Mouse (Mus musculus) adrenal gland, postnatal 25 days (tissue): ENCODE measurements around the gene Smim24. TPM values are rescaled to one million over a fixed set of nuclear protein-coding genes. Genes with fewer than 3 reads are reported as not detected.

Source experiments
- DNase-seq: peaks from one replicate; pipeline ENCODE4 v3.0.0; 2021; ENCODE audit warnings: mixed read lengths
- total RNA-seq: library from RNA; stranded (reverse); gene quantifications from 2 replicates; pipeline ENCODE4 v1.2.3, GENCODE M21; 2021

Gene Smim24
- total RNA-seq, 1 experiment from 2014 or later, result 1.4 TPM

DNA sequence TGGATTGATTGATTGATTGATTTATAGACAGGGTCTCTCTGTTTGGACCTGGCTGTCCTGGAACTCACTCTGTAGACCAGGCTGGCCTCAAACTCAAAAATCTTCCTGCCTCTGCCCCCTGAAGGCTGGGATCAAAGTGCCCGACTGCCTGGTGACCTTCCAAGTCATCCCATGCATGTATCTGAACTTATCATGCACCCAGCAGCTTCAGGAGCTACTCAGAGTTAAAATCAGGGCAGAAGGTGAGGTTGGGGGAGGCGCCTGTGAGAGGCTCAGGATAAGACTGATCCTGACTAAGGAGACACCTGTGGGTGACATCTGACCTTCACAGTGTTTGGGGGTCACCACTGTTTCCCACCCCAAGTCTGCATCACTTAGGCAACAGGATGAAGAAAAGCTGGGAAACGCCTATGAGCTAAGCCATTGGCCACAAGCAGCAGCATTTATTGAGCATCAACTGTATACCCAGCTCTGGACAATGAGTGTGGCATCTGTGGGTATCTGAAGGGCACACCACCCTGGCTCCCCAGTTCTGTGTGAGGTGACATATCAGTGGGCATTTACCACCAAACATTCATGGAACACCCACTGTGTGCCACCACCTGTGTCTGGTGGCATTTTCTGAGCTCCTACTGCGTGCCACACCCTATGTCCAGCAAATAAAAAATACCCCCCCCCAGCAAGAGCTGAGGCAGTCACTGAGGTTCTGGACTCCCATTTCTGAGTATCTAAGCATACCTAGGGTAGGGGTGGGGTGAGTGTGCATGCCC, 30.8 kb downstream of the Smim24 start:
- no peak for DNase-seq

DNA sequence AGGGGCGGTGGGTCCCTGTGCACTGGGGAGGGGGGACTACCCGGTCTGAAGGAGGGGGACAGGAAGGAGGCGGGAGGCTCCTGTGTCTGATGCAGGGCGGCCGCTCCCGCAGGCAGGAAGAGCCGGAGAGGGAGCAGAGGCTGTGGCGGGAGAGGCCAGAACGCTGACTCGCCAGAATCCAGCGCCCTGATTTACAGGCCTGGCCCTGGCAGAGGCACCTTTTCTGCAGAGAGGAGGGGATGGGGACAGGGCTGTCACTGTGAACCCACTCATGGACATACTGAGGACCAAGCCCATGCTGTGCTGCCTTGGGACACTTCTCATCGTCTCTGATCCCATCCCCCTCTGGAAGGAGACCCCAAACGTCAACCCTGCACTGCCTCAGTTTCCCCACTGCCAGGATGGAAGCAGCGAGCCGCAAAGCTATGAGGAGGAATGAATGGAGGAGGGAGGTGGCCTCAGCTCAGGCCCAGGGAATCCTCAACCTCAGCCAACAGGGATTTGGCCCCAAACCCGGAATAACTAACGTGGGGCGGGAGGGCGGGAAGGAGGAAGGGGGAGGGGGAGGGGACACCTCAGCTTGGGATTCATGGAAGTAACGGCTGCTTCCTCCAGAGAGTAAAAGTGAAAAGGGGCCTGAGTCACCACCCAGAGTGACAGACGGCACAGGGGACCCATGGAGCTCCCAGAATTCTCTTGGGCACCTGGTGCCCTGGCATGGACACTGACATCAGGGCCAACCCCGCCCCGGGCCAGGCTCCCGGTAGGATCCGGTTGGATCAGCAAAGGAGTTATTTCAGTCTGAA, 31.6 kb downstream of the Smim24 start:
- DNase-seq, result peak; percentile 75

DNA sequence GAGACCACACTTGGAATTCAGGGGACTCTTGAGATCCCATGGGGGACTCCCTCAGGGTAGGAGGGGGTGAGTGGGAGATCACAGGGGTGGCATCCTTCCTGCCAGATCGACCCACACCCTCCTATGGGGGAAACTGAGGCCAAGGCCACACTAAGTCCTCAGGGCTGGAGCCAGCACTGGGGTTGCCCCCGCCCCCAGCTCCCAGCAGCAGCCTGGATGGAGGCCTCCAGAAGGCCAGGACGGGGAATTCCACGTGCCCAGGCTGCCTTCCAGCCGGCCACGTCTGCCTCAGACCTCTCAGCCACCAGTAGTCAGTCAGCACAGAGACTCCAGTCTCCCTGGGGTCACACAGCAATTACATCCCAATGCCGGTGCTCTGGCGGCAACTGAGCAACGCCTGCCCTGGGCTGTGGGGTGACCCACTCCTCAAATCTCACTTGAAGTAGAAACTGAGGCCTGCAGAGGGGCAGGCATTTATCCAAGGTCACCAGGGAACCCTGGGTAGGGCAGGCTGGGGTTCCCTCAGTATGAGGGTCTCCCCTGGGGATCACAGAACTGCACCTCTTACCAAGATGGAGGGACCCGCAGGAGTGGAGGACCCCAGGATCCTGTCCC, 32.5 kb downstream of the Smim24 start:
- peak; percentile 57 for DNase-seq

DNA sequence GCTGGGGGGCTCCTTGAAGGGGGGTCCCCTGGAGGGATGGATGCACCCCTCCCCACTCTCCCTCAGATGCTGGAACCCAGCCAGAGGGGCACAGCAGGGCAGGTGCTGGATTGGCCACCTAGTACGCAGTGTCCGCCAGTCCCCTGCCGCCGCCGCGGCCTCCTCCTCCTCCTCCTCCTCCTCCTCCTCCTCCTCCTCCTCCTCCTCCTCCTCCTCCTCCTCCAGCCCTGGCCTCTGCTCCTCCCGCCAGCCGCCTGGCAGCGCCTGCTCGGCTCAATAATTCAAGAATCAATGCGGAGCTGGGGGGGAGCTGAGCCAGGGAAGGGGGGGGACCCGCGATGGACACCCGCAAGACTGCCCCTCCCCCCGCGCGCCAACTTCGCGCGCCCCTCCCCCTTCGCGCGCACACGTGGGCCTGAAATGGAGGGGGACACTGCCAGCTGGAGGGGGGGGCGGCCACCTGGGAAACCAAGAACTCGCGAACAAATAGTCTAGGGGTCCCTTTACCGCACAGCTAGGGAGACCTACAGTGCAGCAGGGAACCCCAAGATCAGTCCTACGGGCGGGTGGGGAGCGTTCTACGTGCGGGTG, 33.3 kb downstream of the Smim24 start:
- peak; percentile 35 for DNase-seq

DNA sequence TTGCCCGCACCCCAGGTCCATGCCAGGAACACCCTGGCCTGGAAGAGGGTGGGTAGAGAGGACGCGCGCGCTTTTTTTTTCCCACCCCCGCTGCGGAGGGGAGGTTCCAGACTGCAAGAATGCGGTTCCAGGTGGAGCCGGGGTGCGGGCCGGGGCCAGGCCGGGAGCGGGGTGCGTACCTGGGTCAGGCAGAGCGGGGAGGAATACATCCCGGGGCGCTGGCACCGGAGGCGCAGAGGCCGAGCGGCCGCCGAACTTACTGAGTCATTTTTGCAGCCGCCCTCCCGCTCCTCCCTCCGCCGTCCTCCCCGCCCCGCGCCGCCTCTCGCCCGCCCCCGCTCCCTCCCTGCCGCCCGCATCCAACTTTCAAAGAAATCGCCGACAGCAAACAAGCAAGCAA, 34.0 kb downstream of the Smim24 start:
- peak; percentile 89 for DNase-seq

DNA sequence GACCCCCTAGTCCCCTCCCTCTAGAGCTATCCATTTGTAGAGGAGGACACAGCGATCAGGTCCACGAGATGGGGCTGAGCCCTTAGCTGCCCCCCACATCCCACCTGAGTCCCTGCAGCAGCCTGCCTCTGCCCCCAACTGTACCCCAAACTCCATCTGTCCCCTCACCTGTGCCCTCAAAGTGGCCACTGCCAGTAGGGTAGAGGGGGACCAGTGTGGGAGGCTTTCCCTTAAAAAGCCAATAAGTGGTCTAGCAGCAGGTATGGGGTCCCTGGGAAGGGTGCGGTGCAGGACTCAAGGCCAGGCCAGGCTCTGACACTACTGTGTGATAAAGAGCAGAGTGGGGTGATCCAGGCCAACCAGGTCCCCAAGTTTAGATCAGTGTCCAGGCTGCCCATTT, 34.5 kb downstream of the Smim24 start:
- no peak for DNase-seq

DNA sequence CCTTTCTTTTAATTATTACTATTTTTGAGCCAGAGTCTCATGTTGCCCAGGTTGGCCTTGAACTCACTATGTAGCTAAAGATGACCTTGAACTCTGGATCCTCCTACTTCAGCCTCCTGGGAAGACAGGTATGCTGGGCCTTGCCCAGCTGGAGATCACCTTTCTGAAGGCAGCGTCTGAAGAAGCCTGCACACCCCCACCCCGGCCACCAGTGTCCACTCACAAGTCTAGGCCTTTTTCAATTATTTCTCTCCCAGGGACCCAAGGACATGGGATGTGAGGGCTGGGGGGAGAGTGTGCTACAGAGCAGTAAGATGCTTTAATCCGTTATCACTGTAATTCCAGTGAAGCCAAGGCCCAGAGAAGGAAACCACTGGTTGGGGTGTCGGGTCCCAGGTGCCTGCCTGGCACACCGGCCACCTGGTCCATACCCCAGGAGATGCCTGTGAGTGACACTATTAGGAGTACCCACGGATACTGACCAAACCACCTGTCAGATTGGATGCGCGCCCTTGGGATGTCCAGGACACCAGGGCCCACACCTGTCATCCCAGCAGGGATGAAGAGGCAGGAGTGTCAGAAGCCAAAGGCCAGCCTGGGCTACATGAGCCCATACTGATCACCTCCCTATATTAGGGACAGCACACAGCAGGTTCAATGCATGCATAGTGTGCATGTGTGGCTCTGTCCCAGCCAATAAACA, 35.1 kb downstream of the Smim24 start:
- DNase-seq, result peak; percentile 3

DNA sequence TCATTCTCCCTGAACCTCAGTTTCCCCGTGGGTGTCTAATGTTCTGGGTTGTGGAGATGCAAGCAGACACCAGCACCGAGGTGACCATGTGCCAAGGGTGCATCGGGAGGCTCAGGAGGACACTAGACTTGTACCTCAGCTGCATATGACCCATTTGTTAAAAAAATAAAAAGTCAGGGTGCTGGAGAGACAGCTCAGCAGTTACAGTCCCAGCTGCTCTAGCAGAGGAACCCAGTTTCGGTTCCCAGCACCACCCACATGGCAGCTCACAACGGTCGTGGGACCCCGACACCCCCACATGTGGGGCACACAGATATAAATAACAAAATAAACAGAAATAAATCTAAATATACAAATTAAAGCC, 35.6 kb downstream of the Smim24 start:
- DNase-seq, result no peak

DNA sequence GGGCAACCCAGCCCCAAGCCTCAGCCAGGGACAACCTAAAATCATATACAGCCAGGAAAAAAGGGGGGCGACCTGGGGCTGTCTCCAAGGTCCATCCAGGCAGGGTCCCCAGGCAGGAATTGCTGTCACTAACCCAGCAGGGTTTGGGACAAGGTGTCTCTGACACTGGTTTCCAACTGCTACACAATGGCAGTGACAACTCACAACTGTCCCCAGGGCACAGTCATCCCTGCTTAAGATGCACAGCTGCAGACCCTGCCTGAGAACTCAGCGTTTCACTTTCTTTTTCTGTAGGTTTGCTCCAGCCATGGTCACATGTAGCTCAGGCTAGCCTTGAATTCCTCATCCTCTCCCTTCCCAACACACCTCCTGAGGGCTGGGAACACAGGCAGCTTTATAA, 36.2 kb downstream of the Smim24 start:
- DNase-seq, result peak; percentile 1

DNA sequence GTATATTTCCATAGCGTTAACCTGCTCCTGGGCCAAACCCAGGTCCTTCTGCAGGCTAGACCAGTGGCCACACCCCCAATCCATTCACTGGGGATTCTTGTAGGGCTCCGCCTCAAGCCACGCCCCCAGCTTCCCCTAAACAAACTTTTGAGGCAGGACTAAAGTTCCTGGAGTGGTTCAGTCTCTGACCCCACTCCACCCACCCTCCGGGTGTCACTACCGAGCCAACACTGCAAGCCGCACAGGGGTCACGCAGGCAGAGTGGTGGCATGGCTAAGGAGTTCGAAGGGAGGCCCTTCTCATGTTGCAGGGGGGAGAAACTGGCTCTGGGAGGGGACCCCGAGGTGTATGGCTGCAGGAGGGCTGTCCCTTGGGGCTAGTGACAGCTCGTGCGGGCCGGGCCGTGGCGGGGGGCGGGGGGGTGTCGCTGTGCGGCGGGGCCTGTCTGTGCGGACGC, 36.8 kb downstream of the Smim24 start:
- DNase-seq, result peak; percentile 83

DNA sequence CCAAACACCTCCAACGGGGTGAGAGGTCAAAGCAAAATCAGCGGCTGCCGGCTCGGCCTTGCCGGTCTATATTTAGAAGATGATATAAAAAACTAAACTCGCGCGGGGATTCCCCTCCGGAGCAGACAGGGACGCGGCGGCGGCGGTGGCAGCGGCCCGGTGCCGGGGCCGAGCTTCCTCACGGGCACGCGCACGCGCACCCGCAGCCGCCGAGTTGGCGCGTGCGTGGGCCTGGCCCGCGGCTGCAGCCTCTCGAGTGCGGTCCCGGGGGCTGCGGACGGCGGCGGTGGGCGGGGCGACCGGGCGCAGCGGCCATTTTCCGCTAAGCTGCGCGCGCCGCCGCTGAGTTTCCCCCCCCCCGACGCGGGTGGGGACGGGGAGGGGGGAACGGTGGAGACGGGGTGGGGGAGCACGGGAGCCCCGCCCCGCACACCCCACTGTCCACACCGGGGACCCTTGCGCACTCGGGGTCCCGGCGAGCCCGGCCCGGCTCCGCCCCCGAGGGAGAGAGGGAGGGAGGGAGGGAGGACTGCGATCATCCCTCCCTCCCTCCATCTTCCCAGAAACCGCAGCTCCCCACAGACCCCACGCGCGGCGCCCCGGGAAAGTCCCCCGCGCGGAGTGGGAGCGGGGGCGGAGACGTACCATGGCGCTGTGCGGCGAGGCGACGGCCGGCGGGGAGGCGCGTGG, 37.4 kb downstream of the Smim24 start:
- peak; percentile 84 for DNase-seq

DNA sequence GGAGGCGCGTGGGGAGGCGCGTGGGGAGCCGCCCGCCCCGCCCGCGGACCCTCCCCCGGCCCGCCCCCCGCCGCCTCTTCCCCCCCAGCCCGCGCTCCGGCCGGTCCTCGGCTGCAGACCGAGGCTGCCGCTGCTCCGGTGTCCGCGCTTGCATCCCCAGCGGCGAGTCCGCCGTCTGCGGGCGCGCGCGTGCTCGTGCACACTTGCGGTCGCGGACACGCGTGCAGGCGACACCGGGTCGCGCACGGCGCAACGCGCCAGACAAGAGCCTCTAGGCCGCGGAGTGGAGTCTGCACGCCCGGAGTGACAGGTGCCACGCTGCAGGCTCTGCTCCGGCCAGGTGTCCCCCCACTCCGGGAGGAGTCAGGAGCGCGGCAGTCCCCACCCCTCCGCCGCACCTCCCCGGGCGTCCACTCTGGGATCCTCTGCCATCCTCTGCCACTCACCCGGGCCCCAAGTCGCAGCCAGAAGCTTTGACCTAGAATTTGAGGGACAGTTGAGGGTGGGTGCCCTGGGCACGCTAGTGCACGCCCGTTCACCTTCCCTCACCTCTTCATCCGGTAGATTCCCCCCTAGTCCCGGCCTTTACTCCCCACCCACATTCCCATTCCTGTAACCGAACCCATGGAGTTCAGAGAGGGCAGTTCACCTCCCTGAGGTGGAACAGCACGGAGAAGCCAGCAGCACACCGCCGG, 38.1 kb downstream of the Smim24 start:
- DNase-seq, result peak; percentile 71

DNA sequence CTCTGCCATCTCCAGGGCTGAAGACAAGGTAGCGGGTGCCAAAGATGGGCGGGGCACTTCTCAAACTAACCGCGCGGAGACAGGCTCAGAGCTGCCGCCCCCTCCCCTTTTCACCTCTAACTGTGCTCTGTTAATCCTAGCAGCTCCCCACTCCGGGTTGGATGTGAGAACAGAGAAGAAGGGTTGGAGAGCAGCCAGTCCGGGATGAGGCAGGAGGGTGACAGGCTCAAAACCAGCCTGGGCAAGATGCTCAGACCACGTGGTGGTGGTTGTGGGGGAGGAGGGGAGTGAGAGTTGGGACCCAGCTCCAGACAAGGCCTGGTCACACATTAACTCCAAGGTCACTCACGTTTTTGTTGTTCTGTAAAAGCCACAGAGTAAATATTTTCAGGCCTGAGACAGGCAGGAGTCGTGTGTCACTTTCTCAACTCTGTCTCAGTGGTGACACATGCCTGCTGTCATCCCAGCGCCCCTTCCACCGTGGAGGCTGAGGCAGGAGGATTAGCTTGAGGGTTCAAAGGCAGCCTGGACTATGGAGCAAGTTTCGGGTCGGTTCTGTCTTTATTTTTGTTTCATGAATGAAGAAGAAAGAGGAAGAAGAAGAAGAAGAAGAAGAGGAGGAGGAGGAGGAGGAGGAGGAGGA, 38.8 kb downstream of the Smim24 start:
- DNase-seq, result no peak

DNA sequence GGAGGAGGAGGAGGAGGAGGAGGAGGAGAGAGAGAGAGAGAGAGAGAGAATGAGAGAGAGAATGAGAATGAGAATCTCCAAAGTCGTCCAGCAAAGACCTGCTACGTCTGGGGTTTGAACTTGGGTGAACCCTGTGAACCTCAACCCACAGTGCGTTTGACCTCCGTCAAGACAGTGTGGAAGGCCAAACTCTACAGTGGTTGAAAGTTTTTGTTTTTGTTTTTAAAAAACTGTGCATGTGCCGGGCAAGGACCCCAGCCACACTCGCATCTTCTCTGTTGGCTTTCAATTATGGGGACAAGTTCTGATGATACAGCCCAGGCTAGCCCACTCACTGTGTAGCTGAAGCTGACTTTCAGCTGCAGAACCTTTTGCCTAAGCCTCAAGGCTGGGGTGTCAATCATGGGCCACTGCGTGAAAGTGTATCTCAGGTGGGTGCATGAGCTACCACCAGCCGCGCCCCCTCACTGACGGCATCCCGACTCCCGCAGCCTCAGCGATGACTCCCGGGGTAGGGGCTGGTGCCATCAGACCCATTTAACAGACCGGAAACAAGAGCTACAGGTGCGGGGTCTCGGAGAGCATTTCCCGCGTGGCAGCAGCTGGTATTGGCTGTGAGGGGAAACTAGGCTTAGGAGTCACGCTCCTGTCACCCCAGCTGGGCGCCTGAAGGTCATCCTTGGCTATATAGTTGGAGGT, 39.5 kb downstream of the Smim24 start:
- no peak for DNase-seq

DNA sequence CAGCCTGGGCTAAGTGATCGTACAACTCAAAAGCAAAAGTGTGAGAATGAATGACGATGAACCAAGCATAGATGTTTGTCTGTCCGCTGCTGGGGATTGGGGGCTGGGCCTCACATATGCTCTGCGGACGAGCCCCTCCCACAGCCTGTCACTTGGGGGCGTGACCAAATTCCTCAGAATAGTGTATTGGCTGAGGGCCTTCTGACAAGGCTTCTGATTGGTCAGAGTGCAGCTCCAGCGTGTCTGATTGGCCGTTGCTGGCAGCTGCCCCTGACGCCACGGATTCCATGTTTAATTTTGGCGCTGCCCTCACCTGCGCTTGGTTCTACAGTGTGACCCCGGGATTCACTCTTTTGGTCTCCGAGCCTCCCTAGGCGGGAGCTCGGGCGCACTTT, 40.0 kb downstream of the Smim24 start:
- peak; percentile 84 for DNase-seq

DNA sequence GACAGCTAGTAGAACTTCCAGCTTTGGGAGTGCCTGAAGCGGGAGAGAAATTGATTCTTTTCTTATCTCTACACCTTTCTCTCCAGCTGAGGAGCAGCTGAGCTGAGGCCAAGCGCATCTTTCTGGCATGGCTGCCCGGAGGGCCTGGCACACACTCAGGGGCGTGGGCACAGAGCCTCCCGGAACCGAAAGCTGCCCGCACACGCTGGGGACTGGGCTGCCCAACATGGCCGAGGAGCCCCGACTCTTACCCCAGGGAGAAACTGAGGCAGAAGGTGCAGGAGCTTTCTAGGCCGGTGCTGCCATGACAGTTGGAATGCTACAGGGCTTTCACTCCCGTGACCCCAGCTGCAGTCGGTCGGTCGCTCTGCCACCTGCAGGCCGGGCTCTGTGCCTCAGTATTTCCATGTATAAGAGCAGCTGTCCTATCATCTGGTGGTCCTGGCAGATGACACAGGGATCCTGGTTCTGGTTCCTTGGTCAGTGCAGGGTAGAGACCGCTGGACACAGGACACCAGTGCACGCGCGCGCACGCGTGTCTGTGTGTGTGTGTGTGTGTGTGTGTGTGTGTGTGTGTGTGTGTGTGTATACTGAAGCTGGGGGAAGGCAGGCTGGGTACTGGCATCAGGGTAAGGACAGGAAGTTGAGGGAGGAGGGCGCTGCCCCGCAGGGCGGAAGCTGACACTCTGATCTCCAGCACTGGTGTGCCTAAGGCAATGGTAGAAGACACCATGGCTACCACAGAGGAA, 40.9 kb downstream of the Smim24 start:
- no peak for DNase-seq

DNA sequence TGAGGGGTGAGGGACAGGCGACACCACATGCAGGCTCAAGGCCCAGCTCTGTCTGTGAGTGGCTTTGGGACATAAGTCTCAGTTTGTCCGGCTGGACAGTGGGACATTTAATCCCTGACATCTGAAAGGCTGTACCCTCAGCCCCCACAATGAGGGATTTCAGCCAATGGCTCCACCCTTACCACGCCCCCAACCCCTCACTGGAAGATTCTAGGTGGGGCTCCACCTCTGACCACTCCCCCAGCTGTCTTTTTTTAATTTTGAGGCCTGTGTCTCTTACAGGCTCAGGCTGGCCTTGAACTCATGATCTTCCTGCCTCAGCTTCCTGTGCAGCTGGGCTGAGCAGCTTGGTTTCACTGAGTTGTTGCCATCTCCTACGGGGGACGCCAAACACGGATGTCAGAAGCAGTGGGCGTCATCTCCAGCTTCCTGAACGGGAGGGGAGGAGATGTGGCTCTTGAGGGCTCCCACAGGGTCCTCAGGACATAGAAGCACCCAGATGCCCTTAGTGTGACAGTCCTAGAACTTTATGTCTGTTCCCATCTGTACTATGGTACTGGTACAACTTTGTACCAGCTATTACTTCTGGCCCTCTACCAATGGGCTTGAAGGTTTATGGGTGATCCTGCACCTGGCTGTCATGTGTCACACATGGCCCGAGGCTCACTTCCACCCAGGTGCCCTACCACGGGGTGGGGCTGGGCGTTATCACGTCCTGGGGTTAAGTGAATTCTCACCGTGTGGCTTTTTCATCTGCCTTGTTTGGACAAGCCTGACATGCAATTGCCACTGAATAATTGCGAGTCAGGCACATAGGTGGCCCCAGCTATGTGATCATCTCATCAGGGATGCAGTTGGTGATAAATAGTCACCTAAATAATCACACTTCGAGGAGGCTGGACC, 41.8 kb downstream of the Smim24 start:
- DNase-seq, result no peak

DNA sequence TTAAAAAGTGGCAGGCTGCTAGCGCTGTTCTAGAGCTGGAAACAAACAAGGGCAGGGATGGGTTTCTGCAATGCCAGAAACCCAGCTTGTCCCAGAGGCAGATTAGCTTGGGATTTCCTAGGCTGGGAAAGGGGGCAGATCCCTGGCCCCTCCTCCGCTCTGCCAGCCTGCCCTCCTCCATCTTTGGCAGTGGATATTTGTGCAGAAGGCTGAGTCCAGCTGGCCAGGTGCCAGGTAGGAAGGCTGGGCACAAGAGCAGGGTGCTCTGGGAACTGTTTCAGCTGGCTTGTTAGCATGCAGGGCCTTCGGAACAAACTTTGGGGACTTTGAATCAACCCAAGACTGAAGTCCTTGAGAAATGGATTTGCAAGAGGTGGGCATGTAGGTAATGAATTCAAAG, 42.6 kb downstream of the Smim24 start:
- peak; percentile 85 for DNase-seq
